Comparison of ENCODE assay signal across 7 mouse cellular contexts in the genomic region with DNA sequence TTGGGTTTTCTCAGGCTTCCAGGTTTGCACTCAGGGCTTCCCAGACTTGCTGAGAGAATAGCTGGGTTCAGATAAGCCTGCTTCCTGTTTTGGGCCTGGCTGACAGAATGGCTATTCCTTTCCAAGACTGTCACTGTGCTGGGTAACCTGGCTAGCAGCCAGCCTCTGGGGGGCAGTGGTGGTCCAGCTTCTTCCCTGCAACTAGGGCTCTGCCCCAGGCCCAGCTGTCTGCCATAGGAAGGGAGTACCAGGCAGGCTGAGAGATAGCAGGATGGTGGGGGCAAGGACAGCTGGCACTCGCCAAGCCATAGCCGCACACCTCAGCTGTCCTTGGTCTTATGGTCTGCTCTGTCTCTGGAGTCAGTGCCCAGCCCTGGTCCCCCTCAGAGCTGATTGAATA.
A peak's percentile ranks its signal among the peaks of the same experiment; 100 is the strongest.
DNase-seq lines count a peak whose midpoint lies in the region; ATAC-seq lines count a peak whose summit lies in the region.

No protein-coding gene starts in this region.

- H3K27ac ChIP-seq in heart, embryonic 11.5 days (ENCODE audit: low read depth, low read length) = no peak overlapping the region

- peak; percentile 55 to 59 for DNase-seq in left cerebral cortex, postnatal 14 days (ENCODE audit: low spot score in 2 of 2)
- no peak for DNase-seq in left cerebral cortex, adult 18-20 months (ENCODE audit: low spot score in 2 of 2)
- DNase-seq in embryo, embryonic 11 days = peak; percentile 53
- DNase-seq in lung, postnatal 36 days = peak; percentile 14
- DNase-seq in spleen, adult 12 weeks (ENCODE audit: low spot score) = no peak
- DNase-seq in thymus, postnatal 14 days = no peak

- H3K4me2 ChIP-seq in heart, embryonic 11.5 days = no peak overlapping the region

- no peaks in the 10 kb centered on the region for H3K27me3 ChIP-seq in heart, embryonic 11.5 days (ENCODE audit: control insufficient read depth, insufficient read depth, low read length)

- H3K4me3 ChIP-seq in heart, embryonic 11.5 days (ENCODE audit: low read depth, low read length) = no peak overlapping the region

- H3K9me3 ChIP-seq in heart, embryonic 11.5 days (replicated peaks; ENCODE audit: control insufficient read depth, low read length) = no peaks in the 10 kb centered on the region

- H3K9ac ChIP-seq in heart, embryonic 11.5 days (ENCODE audit: low read depth, low read length) = no peak overlapping the region

- peak; percentile 36; the same call in 1 of the 2 replicates for ATAC-seq in heart, embryonic 11.5 days (replicated peaks; ENCODE audit: insufficient number of reproducible peaks, low FRiP score, low TSS enrichment)

- intact Hi-C loops in left cerebral cortex, postnatal 14 days (cut with DNase I) = no loop called here

- no peaks in the 10 kb centered on the region for H3K36me3 ChIP-seq in heart, embryonic 11.5 days (ENCODE audit: control insufficient read depth, insufficient read depth, low read length)

- 56% methylated on average over 2 of the region's 2 CpGs for WGBS in heart, embryonic 11.5 days (ENCODE audit: insufficient replicate concordance)

- H3K4me1 ChIP-seq in heart, embryonic 11.5 days (ENCODE audit: control insufficient read depth, insufficient read depth, low read length) = no peaks in the 10 kb centered on the region

Comparison
In these comparisons a context has a peak if more than half of its experiments do, and no peak if none do; other contexts are left out.
1. DNase-seq: peak in left cerebral cortex, postnatal 14 days (2 of 2), embryo, embryonic 11 days (single experiment) and lung, postnatal 36 days (single experiment); none in left cerebral cortex, adult 18-20 months (0 of 2), spleen, adult 12 weeks (single experiment) and thymus, postnatal 14 days (single experiment).